Mouse (Mus musculus): ENCODE data around the gene Tnnt2. TPM values are rescaled to one million over a fixed set of nuclear protein-coding genes. Genes with fewer than 3 reads are reported as not detected.

The Tnnt2 gene
- polyA plus RNA-seq (2012; rRNA removed) = 2.2 and 3.9 TPM in 2 replicates

GRCm38 (mm10) chr1:135835716-135836483 lies at the start of gene Tnnt2:
Gene Tnnt2 (plus strand): TSS chr1:135836354.

GRCm38 (mm10) chr1:135818481-135819086 lies 17.6 kb upstream of the Tnnt2 start, which contains the start of gene Lad1:
Gene Lad1 (plus strand): TSS chr1:135818598.

Other genes starting within 250 kb of the Tnnt2 start
- gene Nav1, start 229.1 kb upstream of the Tnnt2 start, polyA plus RNA-seq (2012; rRNA removed) = 17.3 and 22.0 TPM in 2 replicates
- 479 and 525 TPM in 2 replicates for gene Csrp1, start 116.3 kb upstream of the Tnnt2 start, polyA plus RNA-seq (2012; rRNA removed)
- 90.3 and 128 TPM in 2 replicates for gene Phlda3, start 70.2 kb upstream of the Tnnt2 start, polyA plus RNA-seq (2012; rRNA removed)
- gene Tnni1, start 56.9 kb upstream of the Tnnt2 start, polyA plus RNA-seq (2012; rRNA removed) = 1.3 and 2.2 TPM in 2 replicates
- 15.1 and 16.2 TPM in 2 replicates for gene Lad1, start 17.8 kb upstream of the Tnnt2 start, polyA plus RNA-seq (2012; rRNA removed)
- gene Pkp1, start 82.9 kb downstream of the Tnnt2 start, polyA plus RNA-seq (2012; rRNA removed) = 1.6 and 1.7 TPM in 2 replicates
- 0.07 and 0.39 TPM in 2 replicates for gene Igfn1, start 170.0 kb downstream of the Tnnt2 start, polyA plus RNA-seq (2012; rRNA removed)
- 158 and 172 TPM in 2 replicates for gene Tmem9, start 171.8 kb downstream of the Tnnt2 start, polyA plus RNA-seq (2012; rRNA removed)
- not detected in 2 replicates for gene Ascl5, start 214.4 kb downstream of the Tnnt2 start, polyA plus RNA-seq (2012; rRNA removed)
- gene Cacna1s, start 216.4 kb downstream of the Tnnt2 start, polyA plus RNA-seq (2012; rRNA removed) = 4.4 and 4.6 TPM in 2 replicates